Mouse (Mus musculus): ENCODE measurements at regions not wholly inside any gene's neighbourhood (a gene's known extent, or its start where the extent isn't known, plus 50 kb on each side); places are given as distances from the start of the nearest gene placed in this dataset.

DNA sequence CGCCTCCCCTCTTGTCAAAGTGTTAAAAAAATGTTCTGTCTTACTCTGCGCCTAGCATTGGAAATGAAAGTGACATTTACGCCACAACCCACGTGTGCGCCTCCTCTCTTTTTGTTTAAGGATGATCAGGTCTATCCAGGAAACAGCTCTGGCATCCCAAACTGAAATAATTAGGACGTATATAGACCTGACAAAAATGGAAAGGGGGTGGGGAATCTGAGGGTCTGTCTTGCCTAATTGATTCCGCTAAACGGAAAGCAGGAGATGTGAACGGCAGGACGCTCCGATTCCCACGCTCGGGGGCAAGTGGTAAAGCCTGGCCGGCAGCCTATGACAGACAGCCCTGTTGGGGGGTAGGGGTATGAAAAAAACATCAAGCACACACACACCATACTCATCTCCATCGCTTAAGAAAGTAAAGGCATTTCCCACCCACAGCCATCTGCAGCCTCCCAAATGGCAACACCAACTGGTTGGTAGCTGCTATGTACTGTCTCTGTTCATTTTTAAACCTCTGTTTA, 235.8 kb downstream of the Mef2c start:
- no peak overlapping the region for H3K9ac ChIP-seq (replicated peaks; ENCODE audit: low read depth, low read length)
- peaks cover 68% of the 10 kb centered on the region for H3K27me3 ChIP-seq (ENCODE audit: control insufficient read depth, insufficient read depth, low read length)
- H3K9me3 ChIP-seq (replicated peaks; ENCODE audit: control insufficient read depth, low read length): no peaks in the 10 kb centered on the region
- TF ChIP-seq CTCF (IDR thresholded peaks at IDR 0.05; ENCODE audit: low read depth) (no peak), EP300 (IDR thresholded peaks at IDR 0.05; ENCODE audit: low read depth) (no peak)
- peak overlapping the region; percentile 33 for H3K4me3 ChIP-seq (ENCODE audit: low read depth, low read length)
- no peak overlapping the region for H3K27ac ChIP-seq (ENCODE audit: low read depth)
- H3K4me1 ChIP-seq (ENCODE audit: control insufficient read depth, insufficient read depth): no peaks in the 10 kb centered on the region; the same call in 1 of the 2 replicates
- H3K36me3 ChIP-seq (replicated peaks; ENCODE audit: control insufficient read depth, insufficient read depth, low read length): no peaks in the 10 kb centered on the region
- WGBS: 11% methylated on average over 15 of the region's 15 CpGs
- ATAC-seq (ENCODE audit: insufficient read depth, low read depth) (no peak), DNase-seq (ENCODE audit: low spot score) (no peak)
- H3K4me2 ChIP-seq (ENCODE audit: low read depth, low read length): peak overlapping the region; percentile 43

- Histone ChIP-seq H3K9me3 (replicated peaks; ENCODE audit: control insufficient read depth, low read length) (no peaks in the 10 kb centered on the region), H3K4me3 (ENCODE audit: low read depth, low read length) (peak overlapping the region; percentile 33; the same call in 1 of the 2 replicates), H3K9ac (replicated peaks; ENCODE audit: low read depth, low read length) (no peak overlapping the region), H3K4me1 (ENCODE audit: control insufficient read depth, insufficient read depth) (no peaks in the 10 kb centered on the region; the same call in 1 of the 2 replicates), H3K27ac (ENCODE audit: low read depth) (no peak overlapping the region), H3K4me2 (ENCODE audit: low read depth, low read length) (peak overlapping the region; percentile 43; the same call in 1 of the 2 replicates), H3K36me3 (replicated peaks; ENCODE audit: control insufficient read depth, insufficient read depth, low read length) (no peaks in the 10 kb centered on the region), H3K27me3 (ENCODE audit: control insufficient read depth, insufficient read depth, low read length) (peaks cover 66% of the 10 kb centered on the region)
- TF ChIP-seq EP300 (IDR thresholded peaks at IDR 0.05; ENCODE audit: low read depth): no peak
- WGBS: 53% methylated on average over 2 of the region's 2 CpGs
- no peak for ATAC-seq (ENCODE audit: insufficient read depth, low read depth)
- no peak for DNase-seq (ENCODE audit: low spot score)
Measured at GRCm38 (mm10) chr13:83740101-83740500, 236.3 kb downstream of the Mef2c start.

DNA sequence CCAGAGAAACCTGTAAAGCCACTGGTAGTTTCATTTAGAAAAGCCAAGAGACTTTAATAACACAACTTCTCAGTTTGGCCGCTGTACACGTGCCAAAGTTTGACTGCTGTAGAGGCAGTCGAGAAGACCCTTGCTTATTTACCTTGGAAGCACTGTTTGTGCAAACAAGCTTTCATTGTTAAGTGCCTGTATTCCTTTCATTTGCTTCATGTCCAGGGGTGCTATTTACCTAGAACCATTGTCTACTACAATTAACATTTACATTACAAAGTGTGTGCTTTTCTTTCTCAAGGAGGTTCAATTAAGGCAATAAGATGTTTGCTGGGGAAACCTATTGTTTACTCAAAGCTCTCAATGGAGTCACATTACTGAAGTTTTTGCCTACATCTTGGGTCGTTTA, 236.9 kb downstream of the Mef2c start:
- TF ChIP-seq EP300 (IDR thresholded peaks at IDR 0.05; ENCODE audit: low read depth) (no peak), CTCF (IDR thresholded peaks at IDR 0.05; ENCODE audit: low read depth) (no peak)
- H3K36me3 ChIP-seq (replicated peaks; ENCODE audit: control insufficient read depth, insufficient read depth, low read length): no peaks in the 10 kb centered on the region
- no peak for ATAC-seq (ENCODE audit: insufficient read depth, low read depth)
- H3K4me2 ChIP-seq (ENCODE audit: low read depth, low read length): no peak overlapping the region
- DNase-seq (ENCODE audit: low spot score): no peak
- 54% methylated on average over 4 of the region's 4 CpGs for WGBS
- H3K9me3 ChIP-seq (replicated peaks; ENCODE audit: control insufficient read depth, low read length): no peaks in the 10 kb centered on the region
- no peak overlapping the region for H3K27ac ChIP-seq (ENCODE audit: low read depth)
- H3K4me3 ChIP-seq (ENCODE audit: low read depth, low read length): no peak overlapping the region
- no peak overlapping the region for H3K9ac ChIP-seq (replicated peaks; ENCODE audit: low read depth, low read length)
- no peaks in the 10 kb centered on the region; the same call in 1 of the 2 replicates for H3K4me1 ChIP-seq (ENCODE audit: control insufficient read depth, insufficient read depth)
- peaks cover 62% of the 10 kb centered on the region for H3K27me3 ChIP-seq (ENCODE audit: control insufficient read depth, insufficient read depth, low read length)

- no peak overlapping the region for H3K4me2 ChIP-seq (ENCODE audit: low read depth, low read length)
- no peaks in the 10 kb centered on the region; the same call in 1 of the 2 replicates for H3K4me1 ChIP-seq (ENCODE audit: control insufficient read depth, insufficient read depth)
- ATAC-seq (ENCODE audit: insufficient read depth, low read depth) (no peak), DNase-seq (ENCODE audit: low spot score) (no peak)
- TF ChIP-seq EP300 (IDR thresholded peaks at IDR 0.05; ENCODE audit: low read depth) (no peak), CTCF (IDR thresholded peaks at IDR 0.05; ENCODE audit: low read depth) (no peak)
- H3K4me3 ChIP-seq (ENCODE audit: low read depth, low read length): no peak overlapping the region
- no peaks in the 10 kb centered on the region for H3K9me3 ChIP-seq (replicated peaks; ENCODE audit: control insufficient read depth, low read length)
- H3K36me3 ChIP-seq (replicated peaks; ENCODE audit: control insufficient read depth, insufficient read depth, low read length): no peaks in the 10 kb centered on the region
- H3K27me3 ChIP-seq (ENCODE audit: control insufficient read depth, insufficient read depth, low read length): peaks cover 61% of the 10 kb centered on the region
- no peak overlapping the region for H3K9ac ChIP-seq (replicated peaks; ENCODE audit: low read depth, low read length)
- no peak overlapping the region for H3K27ac ChIP-seq (ENCODE audit: low read depth)
- 59% methylated on average over 7 of the region's 7 CpGs for WGBS
Measured at GRCm38 (mm10) chr13:83741591-83742021, 237.8 kb downstream of the Mef2c start.

DNA sequence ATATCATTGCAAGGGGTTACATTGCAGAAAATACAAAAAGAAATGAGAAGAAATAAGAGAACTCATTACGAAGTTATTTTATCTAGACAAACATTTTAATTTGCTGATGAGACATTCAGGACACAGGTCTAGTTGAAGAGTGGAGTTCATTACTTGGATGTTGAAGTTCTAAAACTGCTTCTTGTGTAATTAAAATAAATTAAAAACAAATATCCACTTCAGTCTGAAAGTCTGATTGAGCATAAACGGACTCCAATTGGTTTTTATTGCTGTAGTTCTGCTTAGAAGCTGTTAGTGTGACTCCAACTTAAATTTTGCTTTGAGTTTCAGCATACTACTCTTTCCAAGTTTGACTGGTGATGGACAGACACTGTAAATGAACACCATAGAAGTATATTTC, 238.3 kb downstream of the Mef2c start:
- DNase-seq (ENCODE audit: low spot score): no peak
- no peak overlapping the region for H3K9ac ChIP-seq (replicated peaks; ENCODE audit: low read depth, low read length)
- WGBS: 74% methylated on average over 2 of the region's 2 CpGs
- no peak overlapping the region for H3K27ac ChIP-seq (ENCODE audit: low read depth)
- no peak for ATAC-seq (ENCODE audit: insufficient read depth, low read depth)
- no peak overlapping the region for H3K4me2 ChIP-seq (ENCODE audit: low read depth, low read length)
- no peaks in the 10 kb centered on the region for H3K36me3 ChIP-seq (replicated peaks; ENCODE audit: control insufficient read depth, insufficient read depth, low read length)
- H3K27me3 ChIP-seq (ENCODE audit: control insufficient read depth, insufficient read depth, low read length): peaks cover 59% of the 10 kb centered on the region
- TF ChIP-seq CTCF (IDR thresholded peaks at IDR 0.05; ENCODE audit: low read depth) (no peak), EP300 (IDR thresholded peaks at IDR 0.05; ENCODE audit: low read depth) (no peak)
- no peaks in the 10 kb centered on the region; the same call in 1 of the 2 replicates for H3K4me1 ChIP-seq (ENCODE audit: control insufficient read depth, insufficient read depth)
- no peaks in the 10 kb centered on the region for H3K9me3 ChIP-seq (replicated peaks; ENCODE audit: control insufficient read depth, low read length)
- no peak overlapping the region for H3K4me3 ChIP-seq (ENCODE audit: low read depth, low read length)

DNA sequence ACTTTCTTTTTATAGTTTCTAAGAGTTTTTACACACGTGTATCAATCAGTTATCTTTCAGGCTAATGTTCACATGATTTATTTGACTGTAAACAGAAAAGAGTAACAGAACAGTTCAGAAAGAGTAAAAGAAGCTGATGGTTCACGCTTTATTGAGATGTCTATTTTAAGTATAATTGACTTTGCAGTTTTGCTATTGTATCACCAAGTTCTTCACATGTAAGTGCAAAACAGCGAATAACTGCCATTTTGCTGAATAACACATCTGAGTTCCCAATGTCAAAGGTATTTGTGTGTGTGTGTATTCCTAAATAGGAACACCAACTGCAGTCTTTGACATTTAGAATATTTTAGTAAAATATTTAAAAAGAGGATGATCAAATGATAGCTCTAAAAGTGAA, 238.7 kb downstream of the Mef2c start:
- WGBS: 74% methylated on average over 3 of the region's 3 CpGs
- no peak overlapping the region for H3K27ac ChIP-seq (ENCODE audit: low read depth)
- H3K4me3 ChIP-seq (ENCODE audit: low read depth, low read length): no peak overlapping the region
- no peak overlapping the region for H3K9ac ChIP-seq (replicated peaks; ENCODE audit: low read depth, low read length)
- ATAC-seq (ENCODE audit: insufficient read depth, low read depth) (no peak), DNase-seq (ENCODE audit: low spot score) (no peak)
- peaks cover 54% of the 10 kb centered on the region for H3K27me3 ChIP-seq (ENCODE audit: control insufficient read depth, insufficient read depth, low read length)
- no peak overlapping the region for H3K4me2 ChIP-seq (ENCODE audit: low read depth, low read length)
- TF ChIP-seq CTCF (IDR thresholded peaks at IDR 0.05; ENCODE audit: low read depth) (no peak), EP300 (IDR thresholded peaks at IDR 0.05; ENCODE audit: low read depth) (no peak)
- no peaks in the 10 kb centered on the region for H3K36me3 ChIP-seq (replicated peaks; ENCODE audit: control insufficient read depth, insufficient read depth, low read length)
- H3K4me1 ChIP-seq (ENCODE audit: control insufficient read depth, insufficient read depth): no peaks in the 10 kb centered on the region; the same call in 1 of the 2 replicates
- no peaks in the 10 kb centered on the region for H3K9me3 ChIP-seq (replicated peaks; ENCODE audit: control insufficient read depth, low read length)

All from heart, postnatal 0 days (tissue).